Mouse (Mus musculus) lung, postnatal 36 days (tissue): ENCODE data around the gene Gpr27.

Experiments used
- DNase-seq: peaks from one replicate; pipeline ENCODE4 v3.0.0; 2022; ENCODE audit warnings: mixed read lengths

The Gpr27 gene

GRCm38 (mm10) chr6:99692206-99692915 is at the start of gene Gpr27:
TSS of gene Gpr27 (plus strand) at chr6:99692679.
- DNase-seq: no peak

GRCm38 (mm10) chr6:99643439-99644199 is 48.9 kb upstream of the Gpr27 start:
- peak; percentile 82 for DNase-seq

- no peak for DNase-seq
Measured at GRCm38 (mm10) chr6:99644386-99644785, 48.1 kb upstream of the Gpr27 start.

GRCm38 (mm10) chr6:99644876-99645275 is 47.6 kb upstream of the Gpr27 start:
- no peak for DNase-seq

GRCm38 (mm10) chr6:99646344-99646743 is 46.1 kb upstream of the Gpr27 start:
- no peak for DNase-seq

- DNase-seq: no peak
Measured at GRCm38 (mm10) chr6:99649307-99649706, 43.2 kb upstream of the Gpr27 start.

GRCm38 (mm10) chr6:99652341-99652740 is 40.1 kb upstream of the Gpr27 start:
- no peak for DNase-seq

GRCm38 (mm10) chr6:99654343-99654742 is 38.1 kb upstream of the Gpr27 start:
- no peak for DNase-seq

- DNase-seq: no peak
Measured at GRCm38 (mm10) chr6:99655488-99655887, 37.0 kb upstream of the Gpr27 start.

GRCm38 (mm10) chr6:99656088-99656487 is 36.4 kb upstream of the Gpr27 start:
- DNase-seq: peak; percentile 52

- DNase-seq: no peak
Measured at GRCm38 (mm10) chr6:99658586-99658985, 33.9 kb upstream of the Gpr27 start.

- DNase-seq: no peak
Measured at GRCm38 (mm10) chr6:99660443-99660842, 32.0 kb upstream of the Gpr27 start.

GRCm38 (mm10) chr6:99663232-99663631 is 29.2 kb upstream of the Gpr27 start:
- DNase-seq: no peak

GRCm38 (mm10) chr6:99665457-99666317 is 26.8 kb upstream of the Gpr27 start:
- DNase-seq: no peak

GRCm38 (mm10) chr6:99666318-99667171 is 25.9 kb upstream of the Gpr27 start, which contains the start of the genes Eif4e3 and Gm20696:
TSS of gene Eif4e3 (minus strand) at chr6:99666771.
TSS of gene Gm20696 (minus strand) at chr6:99666797.
- DNase-seq: peak; percentile 58

- peak; percentile 41 for DNase-seq
Measured at GRCm38 (mm10) chr6:99667290-99667689, 25.2 kb upstream of the Gpr27 start.

GRCm38 (mm10) chr6:99669481-99670325 is 22.8 kb upstream of the Gpr27 start:
- no peak for DNase-seq

GRCm38 (mm10) chr6:99670481-99671119 is 21.9 kb upstream of the Gpr27 start:
- peak; percentile 82 for DNase-seq

- no peak for DNase-seq
Measured at GRCm38 (mm10) chr6:99671768-99672167, 20.7 kb upstream of the Gpr27 start.

- DNase-seq: no peak
Measured at GRCm38 (mm10) chr6:99674482-99674881, 18.0 kb upstream of the Gpr27 start.

- no peak for DNase-seq
Measured at GRCm38 (mm10) chr6:99677325-99677724, 15.2 kb upstream of the Gpr27 start.
